Mouse (Mus musculus) ovary, adult 10 weeks (tissue): ENCODE data around the gene Ifnar1. TPM values are rescaled to one million over a fixed set of nuclear protein-coding genes. Genes with fewer than 3 reads are reported as not detected.

Experiments used
- polyA plus RNA-seq: library from polyadenylated mRNA; stranded (reverse); fragments of 350-450 nt; fragmentation: Illumina TruSeq; extraction: RNeasy Lipid Tissue Mini Kit (QIAGEN cat#74804); gene quantifications from one replicate; pipeline ENCODE4 v1.2.3, GENCODE M21; 2014

Ifnar1 gene
- polyA plus RNA-seq: 209 TPM

DNA sequence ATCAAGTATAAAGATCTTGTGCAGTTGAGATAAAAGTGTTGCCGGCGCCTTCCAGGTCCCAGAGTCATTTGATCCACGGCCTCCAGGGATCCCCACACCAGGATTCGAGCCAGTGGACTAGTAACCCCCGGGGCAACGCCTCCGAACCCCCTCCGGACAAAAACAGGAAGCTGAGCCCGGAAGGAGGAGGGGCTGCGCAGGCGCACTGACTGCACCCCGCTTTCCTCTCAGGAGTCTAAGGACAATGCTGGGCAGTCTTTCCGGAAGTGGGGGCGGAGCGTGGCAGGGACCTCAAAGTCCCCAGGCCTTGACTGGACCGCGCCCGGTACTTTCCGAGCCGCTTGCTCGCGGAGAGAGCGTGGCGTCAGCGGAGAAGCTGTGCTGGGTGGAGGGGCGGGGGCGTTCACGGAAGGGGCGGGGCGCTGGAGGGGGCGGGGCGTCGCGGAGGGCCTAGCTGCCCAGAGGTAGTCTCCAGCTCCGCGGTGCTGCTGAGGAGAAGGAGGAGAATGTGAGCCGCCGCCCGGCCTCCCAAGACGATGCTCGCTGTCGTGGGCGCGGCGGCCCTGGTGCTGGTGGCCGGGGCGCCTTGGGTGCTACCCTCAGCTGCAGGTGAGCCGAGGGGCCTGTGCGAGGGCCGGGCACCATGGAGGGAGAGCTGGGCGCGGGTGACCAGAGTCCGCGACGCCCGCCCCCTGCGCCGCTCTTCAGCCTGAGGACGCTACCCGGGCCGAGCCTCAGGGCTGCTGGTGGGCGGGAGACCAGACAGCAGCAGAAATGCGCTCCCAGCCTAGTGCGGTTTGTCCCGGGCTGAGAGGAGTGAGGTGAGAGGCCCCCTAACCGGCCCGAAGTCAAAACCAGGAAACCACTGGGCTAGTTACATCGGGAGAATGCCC, at the start of gene Ifnar1:
Gene Ifnar1 (plus strand): TSS at position 431 of the 893 bp plus-strand sequence.

DNA sequence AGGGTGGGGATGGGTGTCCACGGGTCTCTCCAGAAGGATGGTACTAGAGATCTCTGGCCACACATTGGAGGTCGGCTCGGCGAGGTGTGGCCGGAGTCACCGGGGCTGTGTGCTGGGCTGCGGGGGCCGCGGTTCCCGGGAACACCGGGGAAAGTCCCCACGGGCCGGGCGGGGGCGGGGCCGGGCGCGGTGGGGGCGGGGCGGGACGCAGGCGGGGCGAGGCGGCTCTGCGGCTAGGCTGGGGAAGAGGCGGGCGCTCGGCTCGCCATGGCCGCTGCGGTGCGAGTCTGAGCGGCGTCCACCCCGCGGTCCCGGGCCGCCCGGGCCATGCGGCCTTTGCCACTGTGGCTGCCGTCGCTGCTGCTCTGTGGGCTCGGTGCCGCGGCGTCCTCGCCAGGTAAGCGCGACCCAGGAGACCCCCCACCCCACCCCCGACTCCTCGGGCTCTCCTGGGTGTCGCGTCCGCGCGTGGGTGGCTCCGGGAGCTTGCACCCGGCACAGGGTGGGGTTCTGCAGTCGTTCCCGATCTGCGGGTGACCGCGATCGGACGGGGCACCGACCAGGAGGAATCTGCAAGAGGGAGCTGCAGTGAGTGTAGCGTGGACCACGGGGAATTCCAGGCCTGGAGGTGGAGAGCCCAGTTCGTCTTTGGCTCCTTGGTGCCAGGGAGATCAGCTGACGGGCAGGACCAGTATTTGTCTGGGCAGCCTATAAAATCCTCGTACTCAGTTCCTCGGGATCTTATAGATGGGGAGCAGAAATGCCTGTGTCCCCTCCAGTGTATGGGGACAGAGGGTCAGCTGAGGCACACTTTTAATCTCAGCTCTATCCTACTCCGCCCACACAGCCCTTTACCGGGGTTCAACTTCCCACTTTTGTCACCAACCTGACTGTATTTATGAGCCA, 62.1 kb downstream of the Ifnar1 start, which contains the start of gene Ifngr2:
Gene Ifngr2 (plus strand): TSS at position 237 of the 906 bp plus-strand sequence.

Other genes with a start within 250 kb of the Ifnar1 start
- gene Olig1, start 215.5 kb upstream of the Ifnar1 start, polyA plus RNA-seq: not detected
- 133 TPM for gene Ifnar2, start 112.5 kb upstream of the Ifnar1 start, polyA plus RNA-seq
- not detected for gene Gm21970, start 93.5 kb upstream of the Ifnar1 start, polyA plus RNA-seq
- 66.7 TPM for gene Il10rb, start 79.1 kb upstream of the Ifnar1 start, polyA plus RNA-seq
- gene Ifngr2, start 61.8 kb downstream of the Ifnar1 start, polyA plus RNA-seq: 37.8 TPM
- gene Tmem50b, start 112.6 kb downstream of the Ifnar1 start, polyA plus RNA-seq: 61.8 TPM
- gene Dnajc28, start 133.8 kb downstream of the Ifnar1 start, polyA plus RNA-seq: 20.7 TPM
- gene Gart, start 161.7 kb downstream of the Ifnar1 start, polyA plus RNA-seq: 26.3 TPM
- 456 TPM for gene Son, start 162.3 kb downstream of the Ifnar1 start, polyA plus RNA-seq
- gene Donson, start 203.5 kb downstream of the Ifnar1 start, polyA plus RNA-seq: 12.1 TPM
- gene Cryzl1, start 243.7 kb downstream of the Ifnar1 start, polyA plus RNA-seq: 120 TPM
- gene Itsn1, start 244.0 kb downstream of the Ifnar1 start, polyA plus RNA-seq: 73.5 TPM